Mouse (Mus musculus): ENCODE data around the gene Gm34302. TPM values are rescaled to one million over a fixed set of nuclear protein-coding genes. Genes with fewer than 3 reads are reported as not detected.
"Not testable (repeated sequence)": the region's sequence is repeated elsewhere in the genome, so short reads cannot be mapped to it uniquely, and the experiment has no call there.

Gm34302 gene
- not detected in 2 replicates for polyA plus RNA-seq (2015; fragmentation: Nextera tagmentation; extraction: Ambion mirVana)

GRCm38 (mm10) chr3:63483726-63484125 is at the start of gene Gm34302:
TSS of gene Gm34302 (minus strand) at chr3:63483879.
- WGBS, result 33% methylated on average over 1 of the region's 1 CpGs
- Histone ChIP-seq H3K4me3 (ENCODE audit: low read depth, low read length) (no peak within 1 kb of the TSS), H3K36me3 (ENCODE audit: insufficient read depth, low read length) (no peaks in the 10 kb centered on the region), H3K27ac (ENCODE audit: low read length) (no peak within 1 kb of the TSS), H3K4me2 (replicated peaks; ENCODE audit: low read depth, low read length) (no peak within 1 kb of the TSS), H3K27me3 (replicated peaks; ENCODE audit: insufficient read depth, low read length) (no peaks in the 10 kb centered on the region), H3K9ac (replicated peaks; ENCODE audit: low read depth) (no peak within 1 kb of the TSS), H3K4me1 (ENCODE audit: insufficient read depth, low read depth, low read length) (no peaks in the 10 kb centered on the region), H3K9me3 (ENCODE audit: low read length) (no peaks in the 10 kb centered on the region)
- DNase-seq (ENCODE audit: low spot score) (no peak), ATAC-seq (no peak)
- no peak for TF ChIP-seq EP300 (IDR thresholded peaks at IDR 0.05)
- no peak for TF ChIP-seq CTCF (IDR thresholded peaks at IDR 0.05)

DNA sequence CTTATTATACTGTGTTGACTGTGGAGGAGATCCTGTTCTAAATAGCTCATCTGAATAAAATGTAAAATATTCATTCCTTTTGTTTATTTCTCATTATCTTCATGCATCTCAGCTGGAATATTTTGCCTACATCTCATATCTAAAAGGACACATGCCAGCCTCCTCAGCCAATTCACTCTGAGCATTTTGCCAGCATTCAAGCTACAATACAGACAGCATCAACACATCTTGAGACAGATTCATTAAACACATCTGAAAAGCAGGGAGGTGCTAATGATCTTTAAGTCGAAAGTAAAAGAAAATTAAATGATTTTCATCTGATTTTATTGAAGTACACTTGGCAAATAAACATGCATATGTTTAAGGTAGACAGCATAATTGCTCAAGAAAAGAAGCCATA is 48.2 kb upstream of the Gm34302 start:
- ATAC-seq, result no peak
- no peaks in the 10 kb centered on the region for H3K36me3 ChIP-seq (ENCODE audit: insufficient read depth, low read length)
- no peak for DNase-seq (ENCODE audit: low spot score)
- WGBS, result 33% methylated on average over 1 of the region's 1 CpGs
- H3K4me1 ChIP-seq (ENCODE audit: insufficient read depth, low read depth, low read length), result no peaks in the 10 kb centered on the region
- no peaks in the 10 kb centered on the region for H3K27me3 ChIP-seq (replicated peaks; ENCODE audit: insufficient read depth, low read length)
- H3K9ac ChIP-seq (replicated peaks; ENCODE audit: low read depth), result no peak overlapping the region
- no peak overlapping the region for H3K4me3 ChIP-seq (ENCODE audit: low read depth, low read length)
- no peak overlapping the region for H3K27ac ChIP-seq (ENCODE audit: low read length)
- H3K4me2 ChIP-seq (replicated peaks; ENCODE audit: low read depth, low read length), result no peak overlapping the region
- TF ChIP-seq CTCF (IDR thresholded peaks at IDR 0.05) (no peak), EP300 (IDR thresholded peaks at IDR 0.05) (no peak)
- no peaks in the 10 kb centered on the region for H3K9me3 ChIP-seq (ENCODE audit: low read length)

DNA sequence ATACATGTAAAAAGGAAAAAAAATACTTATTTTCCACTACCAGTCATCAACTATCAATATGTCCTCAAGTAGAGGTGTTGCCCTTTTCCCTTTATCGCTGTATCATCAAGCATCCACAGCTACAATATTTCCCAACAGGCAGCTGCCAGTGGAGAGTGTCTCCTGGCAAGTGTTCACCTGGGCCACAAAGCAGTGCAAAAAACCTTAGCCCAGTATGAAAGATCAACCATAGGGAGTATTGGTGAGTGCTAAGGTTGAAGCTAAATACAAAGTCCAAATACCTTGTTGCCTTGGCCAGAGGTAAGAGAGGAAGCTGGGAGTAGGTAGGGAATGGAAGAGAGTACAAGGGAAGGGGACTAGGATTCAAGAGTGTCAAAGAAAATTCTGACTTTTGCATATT is 34.0 kb upstream of the Gm34302 start:
- DNase-seq (ENCODE audit: low spot score), result no peak
- WGBS, result 94% methylated on average over 1 of the region's 1 CpGs

GRCm38 (mm10) chr3:63516279-63516678 is 32.6 kb upstream of the Gm34302 start:
- ATAC-seq; H3K9me3 ChIP-seq (ENCODE audit: low read length); H3K4me3 ChIP-seq (ENCODE audit: low read depth, low read length); H3K27me3 ChIP-seq (replicated peaks; ENCODE audit: insufficient read depth, low read length); H3K36me3 ChIP-seq (ENCODE audit: insufficient read depth, low read length); H3K4me2 ChIP-seq (replicated peaks; ENCODE audit: low read depth, low read length); DNase-seq (ENCODE audit: low spot score); H3K27ac ChIP-seq (ENCODE audit: low read length); H3K9ac ChIP-seq (replicated peaks; ENCODE audit: low read depth); H3K4me1 ChIP-seq (ENCODE audit: insufficient read depth, low read depth, low read length): not testable (repeated sequence)
- WGBS, result 86% methylated on average over 3 of the region's 3 CpGs

More for the DNA sequence above, 34.0 kb upstream of the Gm34302 start:
- Histone ChIP-seq H3K9me3 (ENCODE audit: low read length) (no peaks in the 10 kb centered on the region), H3K9ac (replicated peaks; ENCODE audit: low read depth) (no peak overlapping the region), H3K4me3 (ENCODE audit: low read depth, low read length) (no peak overlapping the region), H3K36me3 (ENCODE audit: insufficient read depth, low read length) (no peaks in the 10 kb centered on the region), H3K27ac (ENCODE audit: low read length) (no peak overlapping the region), H3K27me3 (replicated peaks; ENCODE audit: insufficient read depth, low read length) (no peaks in the 10 kb centered on the region), H3K4me2 (replicated peaks; ENCODE audit: low read depth, low read length) (no peak overlapping the region), H3K4me1 (ENCODE audit: insufficient read depth, low read depth, low read length) (no peaks in the 10 kb centered on the region)
- TF ChIP-seq CTCF (IDR thresholded peaks at IDR 0.05), result no peak
- TF ChIP-seq EP300 (IDR thresholded peaks at IDR 0.05), result no peak
- no peak for ATAC-seq

GRCm38 (mm10) chr3:63511316-63511715 is 27.6 kb upstream of the Gm34302 start:
- DNase-seq (ENCODE audit: low spot score) (no peak), ATAC-seq (no peak)
- Histone ChIP-seq H3K9me3 (ENCODE audit: low read length) (no peaks in the 10 kb centered on the region), H3K9ac (replicated peaks; ENCODE audit: low read depth) (no peak overlapping the region), H3K27ac (ENCODE audit: low read length) (no peak overlapping the region), H3K4me3 (ENCODE audit: low read depth, low read length) (no peak overlapping the region), H3K4me2 (replicated peaks; ENCODE audit: low read depth, low read length) (no peak overlapping the region), H3K27me3 (replicated peaks; ENCODE audit: insufficient read depth, low read length) (no peaks in the 10 kb centered on the region), H3K36me3 (ENCODE audit: insufficient read depth, low read length) (no peaks in the 10 kb centered on the region), H3K4me1 (ENCODE audit: insufficient read depth, low read depth, low read length) (no peaks in the 10 kb centered on the region)
- 91% methylated on average over 6 of the region's 6 CpGs for WGBS
- TF ChIP-seq EP300 (IDR thresholded peaks at IDR 0.05) (no peak), CTCF (IDR thresholded peaks at IDR 0.05) (no peak)

DNA sequence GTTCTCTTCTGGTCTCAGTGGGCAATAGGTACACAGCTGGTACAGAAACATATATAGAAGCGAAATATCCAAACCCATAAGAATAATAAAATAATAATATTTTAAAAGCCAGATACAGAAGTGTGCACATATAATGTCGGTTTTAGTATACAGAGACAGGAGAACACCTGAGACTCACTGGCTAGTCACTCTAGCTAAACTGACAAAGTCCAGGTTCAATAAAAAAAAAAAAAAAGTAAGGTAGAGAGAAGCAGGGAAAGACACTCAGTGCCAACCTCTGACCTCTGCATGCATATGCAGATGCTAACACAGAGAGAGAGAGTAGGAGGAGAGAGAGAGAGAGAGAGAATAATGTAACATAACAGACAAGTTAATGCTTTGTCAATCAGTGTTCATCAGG is 25.8 kb upstream of the Gm34302 start:
- TF ChIP-seq EP300 (IDR thresholded peaks at IDR 0.05) (no peak), CTCF (IDR thresholded peaks at IDR 0.05) (no peak)
- ATAC-seq (no peak), DNase-seq (ENCODE audit: low spot score) (no peak)

GRCm38 (mm10) chr3:63508924-63509323 is 25.2 kb upstream of the Gm34302 start:
- H3K27ac ChIP-seq (ENCODE audit: low read length), result no peak overlapping the region
- ATAC-seq, result no peak
- no peaks in the 10 kb centered on the region for H3K9me3 ChIP-seq (ENCODE audit: low read length)
- no peak for TF ChIP-seq EP300 (IDR thresholded peaks at IDR 0.05)
- TF ChIP-seq CTCF (IDR thresholded peaks at IDR 0.05), result no peak
- H3K4me2 ChIP-seq (replicated peaks; ENCODE audit: low read depth, low read length), result no peak overlapping the region
- H3K9ac ChIP-seq (replicated peaks; ENCODE audit: low read depth), result no peak overlapping the region
- no peaks in the 10 kb centered on the region for H3K4me1 ChIP-seq (ENCODE audit: insufficient read depth, low read depth, low read length)
- H3K36me3 ChIP-seq (ENCODE audit: insufficient read depth, low read length), result no peaks in the 10 kb centered on the region
- H3K27me3 ChIP-seq (replicated peaks; ENCODE audit: insufficient read depth, low read length), result no peaks in the 10 kb centered on the region
- DNase-seq (ENCODE audit: low spot score), result no peak
- 80% methylated on average over 5 of the region's 5 CpGs for WGBS
- H3K4me3 ChIP-seq (ENCODE audit: low read depth, low read length), result no peak overlapping the region

More for the DNA sequence above, 25.8 kb upstream of the Gm34302 start:
- Histone ChIP-seq H3K9ac (replicated peaks; ENCODE audit: low read depth) (no peak overlapping the region), H3K4me3 (ENCODE audit: low read depth, low read length) (no peak overlapping the region), H3K36me3 (ENCODE audit: insufficient read depth, low read length) (no peaks in the 10 kb centered on the region), H3K27ac (ENCODE audit: low read length) (no peak overlapping the region), H3K4me1 (ENCODE audit: insufficient read depth, low read depth, low read length) (no peaks in the 10 kb centered on the region), H3K4me2 (replicated peaks; ENCODE audit: low read depth, low read length) (no peak overlapping the region), H3K27me3 (replicated peaks; ENCODE audit: insufficient read depth, low read length) (no peaks in the 10 kb centered on the region), H3K9me3 (ENCODE audit: low read length) (no peaks in the 10 kb centered on the region)
- WGBS, result 88% methylated on average over 2 of the region's 2 CpGs

Measured in lung, postnatal 0 days (tissue).